Mouse (Mus musculus): ENCODE data around the gene Plxnb1. TPM values are rescaled to one million over a fixed set of nuclear protein-coding genes. Genes with fewer than 3 reads are reported as not detected.

The Plxnb1 gene
- polyA plus RNA-seq, 1 experiment from 2014 or later = 6.3 TPM

DNA sequence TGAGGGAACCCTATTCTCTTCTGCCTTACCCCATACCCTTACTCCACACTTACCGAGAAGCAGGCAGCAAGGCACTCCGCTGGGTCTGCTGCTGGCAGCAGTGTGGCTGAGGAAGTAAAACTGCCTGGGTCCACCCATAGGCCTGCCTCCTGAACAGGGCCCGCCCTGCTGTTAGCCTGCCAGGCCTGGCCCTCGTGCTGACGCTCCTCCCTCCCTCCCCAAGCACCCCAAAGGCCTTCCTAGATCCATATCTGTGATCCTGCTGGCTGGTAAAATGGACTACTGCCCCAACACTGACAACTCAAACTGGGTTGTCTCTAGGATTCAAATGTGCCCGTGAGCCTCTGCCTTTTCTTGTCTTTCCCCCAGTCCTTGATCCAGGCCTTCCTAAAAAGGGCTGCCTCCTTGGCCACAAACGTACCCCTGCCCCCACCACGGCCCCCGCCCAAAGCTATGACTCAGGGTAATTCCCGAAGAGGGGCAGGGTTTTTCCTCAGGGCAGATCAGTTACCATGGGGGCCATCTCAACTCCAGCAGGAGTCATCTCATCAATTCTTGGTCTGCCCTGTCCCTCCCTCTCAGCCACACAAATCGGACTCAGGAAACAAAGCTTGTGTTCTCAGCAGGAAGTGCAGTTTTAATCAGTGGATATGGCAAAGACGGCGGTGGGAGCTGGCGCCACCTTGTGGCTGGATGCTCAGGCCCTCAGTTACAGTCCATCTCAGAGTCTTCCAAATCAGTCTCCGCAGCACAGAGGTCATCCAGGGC lies 35.9 kb upstream of the Plxnb1 start, which contains the start of gene Trex1:
Gene Trex1 (minus strand): TSS at position 599 of the 768 bp plus-strand sequence.
- Histone ChIP-seq H3K27me3 (ENCODE audit: control insufficient read depth, insufficient read depth, low read depth, low read length) (no peaks in the 10 kb centered on the region), H3K9me3 (replicated peaks; ENCODE audit: control insufficient read depth, low read length) (no peaks in the 10 kb centered on the region), H3K36me3 (ENCODE audit: control insufficient read depth, insufficient read depth) (no peaks in the 10 kb centered on the region), H3K4me3 (ENCODE audit: low read depth, low read length) (peak within 1 kb of the TSS; percentile 54), H3K4me2 (ENCODE audit: low read depth, low read length) (peak within 1 kb of the TSS; percentile 72), H3K4me1 (ENCODE audit: control insufficient read depth, low read depth, low read length) (peaks cover 26% of the 10 kb centered on the region), H3K9ac (ENCODE audit: low read depth, low read length) (peak within 1 kb of the TSS; percentile 53), H3K27ac (ENCODE audit: low read length) (peak within 1 kb of the TSS; percentile 72)
- peak; percentile 97 for ATAC-seq (ENCODE audit: low read depth)
- WGBS (ENCODE audit: insufficient replicate concordance) = 3% methylated on average over 15 of the region's 15 CpGs

DNA sequence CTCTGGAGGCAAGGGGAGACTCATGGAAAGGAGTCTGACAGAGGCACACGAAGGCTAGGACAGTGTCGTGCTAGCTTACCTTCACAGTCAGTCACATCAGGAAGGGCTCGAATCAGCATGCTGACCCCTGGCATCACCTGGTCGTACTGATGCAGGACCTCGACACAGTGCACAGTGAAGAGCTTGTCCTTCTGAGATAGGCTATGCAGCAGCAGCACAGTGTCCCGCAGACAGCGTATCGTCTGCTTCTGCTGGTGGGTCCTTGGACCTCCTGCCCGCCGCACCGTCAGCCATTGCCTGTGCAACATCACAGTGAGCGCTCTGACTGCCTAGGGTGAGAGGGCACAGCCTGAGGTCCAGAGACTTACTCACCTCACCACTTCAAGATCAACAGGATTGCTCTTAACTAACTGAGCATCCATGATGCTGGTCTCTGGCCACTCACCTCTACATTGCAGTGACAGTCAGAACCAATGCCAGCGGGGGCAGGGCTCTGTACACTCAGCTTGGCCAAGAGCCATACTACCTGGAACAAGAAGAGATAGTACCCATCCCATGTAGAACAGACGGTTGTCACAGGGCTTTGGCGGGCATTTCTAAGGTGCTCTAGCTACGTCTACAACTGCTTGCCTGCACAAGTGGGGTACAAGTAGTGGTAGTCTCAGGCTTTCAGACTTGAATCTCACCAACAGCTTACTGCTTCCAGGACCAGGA lies 34.8 kb upstream of the Plxnb1 start:
- WGBS (ENCODE audit: insufficient replicate concordance) = 81% methylated on average over 16 of the region's 16 CpGs
- peaks cover 7% of the 10 kb centered on the region for H3K36me3 ChIP-seq (ENCODE audit: control insufficient read depth, insufficient read depth)
- H3K4me2 ChIP-seq (ENCODE audit: low read depth, low read length) = no peak overlapping the region
- no peaks in the 10 kb centered on the region for H3K9me3 ChIP-seq (replicated peaks; ENCODE audit: control insufficient read depth, low read length)
- H3K4me1 ChIP-seq (ENCODE audit: control insufficient read depth, low read depth, low read length) = peaks cover 15% of the 10 kb centered on the region
- no peak for ATAC-seq (ENCODE audit: low read depth)
- H3K4me3 ChIP-seq (ENCODE audit: low read depth, low read length) = no peak overlapping the region
- no peak overlapping the region for H3K9ac ChIP-seq (ENCODE audit: low read depth, low read length)
- no peak overlapping the region for H3K27ac ChIP-seq (ENCODE audit: low read length)
- no peaks in the 10 kb centered on the region for H3K27me3 ChIP-seq (ENCODE audit: control insufficient read depth, insufficient read depth, low read depth, low read length)

DNA sequence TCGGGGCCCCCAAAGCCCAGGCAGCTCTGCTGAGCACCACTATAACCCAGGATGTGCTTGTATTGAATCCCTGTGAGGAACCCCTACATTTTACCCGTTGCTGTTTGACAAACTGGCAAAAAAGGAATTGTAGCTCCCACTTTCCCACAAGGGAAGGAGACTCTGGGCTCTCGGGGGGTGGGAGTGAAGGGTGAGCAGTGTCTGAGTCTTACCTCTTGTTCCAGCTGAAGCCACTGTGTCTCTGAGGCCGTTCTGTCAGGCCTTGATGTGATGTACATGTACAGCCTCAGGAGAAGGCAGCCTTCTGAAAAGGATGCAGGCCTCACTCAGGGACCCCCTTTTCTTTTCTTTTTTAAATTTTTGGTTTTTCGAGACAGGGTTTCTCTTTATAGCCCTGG lies 34.3 kb upstream of the Plxnb1 start:
- Histone ChIP-seq H3K9me3 (replicated peaks; ENCODE audit: control insufficient read depth, low read length) (no peaks in the 10 kb centered on the region), H3K9ac (ENCODE audit: low read depth, low read length) (no peak overlapping the region), H3K36me3 (ENCODE audit: control insufficient read depth, insufficient read depth) (peaks cover 9% of the 10 kb centered on the region), H3K4me1 (ENCODE audit: control insufficient read depth, low read depth, low read length) (peaks cover 13% of the 10 kb centered on the region), H3K4me3 (ENCODE audit: low read depth, low read length) (no peak overlapping the region), H3K4me2 (ENCODE audit: low read depth, low read length) (no peak overlapping the region), H3K27me3 (ENCODE audit: control insufficient read depth, insufficient read depth, low read depth, low read length) (no peaks in the 10 kb centered on the region), H3K27ac (ENCODE audit: low read length) (no peak overlapping the region)
- no peak for ATAC-seq (ENCODE audit: low read depth)
- WGBS (ENCODE audit: insufficient replicate concordance) = 80% methylated on average over 5 of the region's 5 CpGs

DNA sequence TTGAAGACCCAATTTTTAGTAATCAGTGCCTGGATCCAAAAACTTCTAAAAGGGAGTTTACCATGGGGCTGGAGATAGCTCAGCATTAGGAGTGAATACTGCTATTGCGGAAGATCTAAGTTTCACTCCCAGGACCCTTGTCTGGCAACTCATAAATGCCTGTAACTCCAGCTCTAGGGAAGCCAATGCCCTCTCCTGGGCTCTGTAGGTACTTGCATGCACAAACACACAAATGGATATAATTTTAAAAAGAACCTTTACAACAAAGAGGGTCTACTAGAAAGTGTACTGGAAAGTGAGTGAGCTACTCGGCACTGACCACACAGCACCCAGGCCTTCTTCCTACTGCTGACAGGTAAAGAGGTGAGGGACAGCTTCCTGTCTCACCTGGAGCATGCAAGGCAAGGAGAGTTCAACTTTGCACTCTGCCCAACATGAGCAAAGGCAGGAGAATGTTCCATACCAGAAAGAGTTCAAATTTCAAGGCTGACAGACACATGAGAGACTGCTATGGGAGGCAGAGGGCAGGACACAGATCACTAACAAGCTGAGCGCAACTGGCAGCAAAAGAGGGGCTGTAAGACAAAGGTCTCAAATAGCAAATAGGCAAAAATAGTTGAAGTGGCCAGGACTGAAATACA lies 27.0 kb upstream of the Plxnb1 start:
- 85% methylated on average over 3 of the region's 3 CpGs for WGBS (ENCODE audit: insufficient replicate concordance)
- Histone ChIP-seq H3K27ac (ENCODE audit: low read length) (no peak overlapping the region), H3K36me3 (ENCODE audit: control insufficient read depth, insufficient read depth) (peaks cover 14% of the 10 kb centered on the region), H3K9ac (ENCODE audit: low read depth, low read length) (no peak overlapping the region), H3K27me3 (ENCODE audit: control insufficient read depth, insufficient read depth, low read depth, low read length) (no peaks in the 10 kb centered on the region), H3K4me1 (ENCODE audit: control insufficient read depth, low read depth, low read length) (peaks cover 7% of the 10 kb centered on the region), H3K9me3 (replicated peaks; ENCODE audit: control insufficient read depth, low read length) (no peaks in the 10 kb centered on the region), H3K4me3 (ENCODE audit: low read depth, low read length) (no peak overlapping the region), H3K4me2 (ENCODE audit: low read depth, low read length) (no peak overlapping the region)
- ATAC-seq (ENCODE audit: low read depth) = peak; percentile 48; the same call in 1 of the 2 replicates

DNA sequence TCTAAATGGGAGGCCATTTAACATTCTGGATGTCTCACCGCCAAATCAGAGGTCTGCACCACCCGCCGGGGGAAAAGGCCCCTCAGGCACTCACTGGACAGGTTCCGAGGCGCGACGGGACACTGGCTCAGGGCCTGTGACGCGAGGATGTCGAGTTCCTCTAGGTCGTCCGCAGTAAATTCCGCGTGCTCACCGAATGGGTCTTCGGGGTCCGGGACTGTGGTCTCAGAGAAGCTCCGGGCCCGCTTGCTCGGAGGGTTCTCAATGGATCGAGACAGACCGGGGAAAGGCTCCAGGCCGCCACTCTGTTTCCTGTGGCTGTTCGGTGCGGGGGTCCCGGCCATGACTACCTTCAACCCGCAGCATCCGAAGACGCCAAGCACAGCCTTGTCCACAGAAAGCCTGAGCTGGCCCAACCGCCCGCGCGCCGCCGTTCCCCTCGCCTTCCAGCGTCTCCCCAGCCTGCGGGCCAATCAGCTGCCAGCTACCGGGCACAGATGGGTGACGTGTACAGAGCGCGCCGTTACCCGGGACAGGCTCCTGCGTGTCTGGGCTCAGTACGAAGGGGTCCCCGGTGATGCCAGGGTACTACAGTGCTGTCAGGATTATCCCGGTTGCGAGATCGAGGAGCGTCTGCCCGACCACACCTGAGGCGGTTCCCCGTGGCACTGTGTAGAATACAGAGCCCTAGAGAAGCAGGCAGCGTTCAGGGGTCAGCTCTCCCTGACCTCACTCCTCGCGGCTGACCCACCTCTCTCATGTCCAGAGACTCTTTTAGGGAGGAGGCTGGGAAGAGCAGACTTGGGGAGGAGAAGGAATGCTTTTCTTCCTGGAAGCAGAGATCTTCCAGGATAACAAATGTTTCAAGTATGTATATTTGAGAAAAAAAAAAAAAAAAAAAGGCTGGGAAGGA lies 21.3 kb upstream of the Plxnb1 start, which contains the start of gene Atrip:
Gene Atrip (minus strand): TSS at position 464 of the 913 bp plus-strand sequence.
- Histone ChIP-seq H3K4me2 (ENCODE audit: low read depth, low read length) (peak within 1 kb of the TSS; percentile 98), H3K4me3 (ENCODE audit: low read depth, low read length) (peak within 1 kb of the TSS; percentile 86), H3K36me3 (ENCODE audit: control insufficient read depth, insufficient read depth) (peaks cover 6% of the 10 kb centered on the region), H3K9me3 (replicated peaks; ENCODE audit: control insufficient read depth, low read length) (no peaks in the 10 kb centered on the region), H3K27ac (ENCODE audit: low read length) (peak within 1 kb of the TSS; percentile 62), H3K4me1 (ENCODE audit: control insufficient read depth, low read depth, low read length) (peaks cover 13% of the 10 kb centered on the region), H3K27me3 (ENCODE audit: control insufficient read depth, insufficient read depth, low read depth, low read length) (no peaks in the 10 kb centered on the region), H3K9ac (ENCODE audit: low read depth, low read length) (peak within 1 kb of the TSS; percentile 86)
- WGBS (ENCODE audit: insufficient replicate concordance) = under 1% methylated on average over 57 of the region's 57 CpGs
- ATAC-seq (ENCODE audit: low read depth) = peak; percentile 100

DNA sequence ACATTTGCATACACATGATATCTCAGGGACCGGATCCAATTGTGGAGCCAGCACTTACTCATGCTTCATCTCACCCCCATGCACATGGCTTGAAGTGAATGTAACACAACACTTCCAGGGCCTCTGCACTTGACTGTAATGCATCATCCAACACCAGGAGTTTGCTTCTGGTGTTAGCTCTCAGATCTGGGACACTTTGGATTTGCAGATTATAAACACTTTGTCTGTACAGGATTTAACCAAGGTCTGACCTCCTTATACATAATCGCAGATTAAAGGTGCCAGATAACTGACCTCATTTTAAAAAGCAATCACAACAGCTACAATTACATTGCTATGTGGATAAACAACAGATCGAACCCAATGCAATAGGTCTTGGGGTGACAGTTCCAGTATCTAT lies 14.7 kb upstream of the Plxnb1 start:
- 0 out of 2 replicates have a peak, but pooled peaks cover 5% of the 10 kb centered on the region for H3K36me3 ChIP-seq (ENCODE audit: control insufficient read depth, insufficient read depth)
- H3K4me1 ChIP-seq (ENCODE audit: control insufficient read depth, low read depth, low read length) = peaks cover 21% of the 10 kb centered on the region
- no peak overlapping the region for H3K9ac ChIP-seq (ENCODE audit: low read depth, low read length)
- ATAC-seq (ENCODE audit: low read depth) = no peak
- 80% methylated on average over 3 of the region's 3 CpGs for WGBS (ENCODE audit: insufficient replicate concordance)
- H3K27ac ChIP-seq (ENCODE audit: low read length) = no peak overlapping the region
- no peaks in the 10 kb centered on the region for H3K27me3 ChIP-seq (ENCODE audit: control insufficient read depth, insufficient read depth, low read depth, low read length)
- H3K4me2 ChIP-seq (ENCODE audit: low read depth, low read length) = peak overlapping the region; percentile 76
- H3K4me3 ChIP-seq (ENCODE audit: low read depth, low read length) = no peak overlapping the region
- no peaks in the 10 kb centered on the region for H3K9me3 ChIP-seq (replicated peaks; ENCODE audit: control insufficient read depth, low read length)

DNA sequence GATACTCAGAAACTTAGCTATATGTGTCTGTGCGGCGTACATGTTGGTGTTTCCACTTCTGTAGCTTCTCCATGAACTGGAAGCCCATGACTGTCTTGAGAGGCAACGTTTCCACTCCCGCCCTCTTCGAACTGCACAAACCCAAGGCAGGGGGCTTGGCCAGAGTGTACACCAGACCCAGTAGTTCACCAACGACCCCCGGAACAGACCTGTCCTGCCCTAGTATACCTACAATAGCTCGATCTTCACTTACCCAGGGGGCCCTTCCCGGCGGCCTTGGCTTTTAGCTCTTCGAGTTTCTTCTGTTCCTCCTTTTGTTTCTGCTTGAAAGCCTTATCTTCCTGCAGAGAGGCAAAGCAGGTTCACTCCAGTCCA lies 13.5 kb upstream of the Plxnb1 start:
- 0 out of 2 replicates have a peak, but pooled peaks cover 5% of the 10 kb centered on the region for H3K36me3 ChIP-seq (ENCODE audit: control insufficient read depth, insufficient read depth)
- H3K4me1 ChIP-seq (ENCODE audit: control insufficient read depth, low read depth, low read length) = peaks cover 21% of the 10 kb centered on the region
- H3K27ac ChIP-seq (ENCODE audit: low read length) = peak overlapping the region; percentile 53
- WGBS (ENCODE audit: insufficient replicate concordance) = 2% methylated on average over 11 of the region's 11 CpGs
- peak overlapping the region; percentile 76 for H3K4me2 ChIP-seq (ENCODE audit: low read depth, low read length)
- no peaks in the 10 kb centered on the region for H3K9me3 ChIP-seq (replicated peaks; ENCODE audit: control insufficient read depth, low read length)
- ATAC-seq (ENCODE audit: low read depth) = peak; percentile 1; the same call in 1 of the 2 replicates
- H3K27me3 ChIP-seq (ENCODE audit: control insufficient read depth, insufficient read depth, low read depth, low read length) = no peaks in the 10 kb centered on the region
- peak overlapping the region; percentile 86 for H3K9ac ChIP-seq (ENCODE audit: low read depth, low read length)
- peak overlapping the region; percentile 83 for H3K4me3 ChIP-seq (ENCODE audit: low read depth, low read length)

DNA sequence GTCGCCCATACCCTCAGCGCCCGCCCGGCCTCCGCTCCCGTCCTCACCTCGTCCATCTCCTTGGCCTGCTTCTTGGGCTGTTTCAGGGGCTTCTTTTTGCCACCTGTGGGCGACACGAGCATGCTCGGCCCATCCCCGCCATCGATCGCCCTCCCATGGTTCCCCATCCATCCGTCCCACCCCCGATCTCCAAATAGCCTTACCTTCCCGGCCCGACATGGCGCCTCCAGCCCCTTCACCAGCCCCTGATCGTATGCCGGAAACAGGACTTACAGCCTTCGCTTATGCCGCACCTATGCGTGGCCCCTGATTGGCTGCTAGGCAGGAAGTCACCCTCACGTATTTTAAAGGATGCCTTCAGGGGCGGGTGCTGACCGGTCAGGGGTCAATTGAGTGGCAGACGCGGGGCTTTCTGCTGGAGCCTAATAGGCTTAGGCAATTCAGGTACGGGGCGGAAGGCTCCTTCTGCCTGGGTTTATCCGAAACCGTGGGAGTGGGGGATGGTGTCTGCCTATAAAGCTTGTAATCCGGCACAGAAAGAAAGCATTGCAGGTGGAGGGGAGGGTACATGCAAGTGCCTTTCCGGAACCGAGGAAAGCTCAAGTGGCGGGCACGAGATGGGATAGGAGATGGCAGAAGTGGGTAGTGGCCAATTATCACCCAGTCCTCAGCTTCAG lies 12.9 kb upstream of the Plxnb1 start, which contains the start of the genes Ccdc51 and Tma7:
Gene Ccdc51 (plus strand): TSS at position 370 of the 677 bp plus-strand sequence.
Gene Tma7 (minus strand): TSS at position 464 of the 677 bp plus-strand sequence.
- peak; percentile 99 for ATAC-seq (ENCODE audit: low read depth)
- under 1% methylated on average over 37 of the region's 37 CpGs for WGBS (ENCODE audit: insufficient replicate concordance)
- H3K27ac ChIP-seq (ENCODE audit: low read length) = peak within 1 kb of the TSS; percentile 75
- peak within 1 kb of the TSS; percentile 86 for H3K9ac ChIP-seq (ENCODE audit: low read depth, low read length)
- peaks cover 21% of the 10 kb centered on the region for H3K4me1 ChIP-seq (ENCODE audit: control insufficient read depth, low read depth, low read length)
- H3K27me3 ChIP-seq (ENCODE audit: control insufficient read depth, insufficient read depth, low read depth, low read length) = no peaks in the 10 kb centered on the region
- 0 out of 2 replicates have a peak, but pooled peaks cover 5% of the 10 kb centered on the region for H3K36me3 ChIP-seq (ENCODE audit: control insufficient read depth, insufficient read depth)
- H3K9me3 ChIP-seq (replicated peaks; ENCODE audit: control insufficient read depth, low read length) = no peaks in the 10 kb centered on the region
- peak within 1 kb of the TSS; percentile 76 for H3K4me2 ChIP-seq (ENCODE audit: low read depth, low read length)
- H3K4me3 ChIP-seq (ENCODE audit: low read depth, low read length) = peak within 1 kb of the TSS; percentile 83

Data from liver, embryonic 16.5 days (tissue).